Mouse (Mus musculus): ENCODE data around the gene Nfib.

- TF ChIP-seq CTCF (IDR thresholded peaks at IDR 0.05; ENCODE audit: borderline replicate concordance, insufficient read depth, low read depth, low read length): no peak
- TF ChIP-seq POLR2A (IDR thresholded peaks at IDR 0.05; ENCODE audit: borderline replicate concordance, insufficient read depth, low read length): no peak
Measured at GRCm38 (mm10) chr4:82519935-82520334, 185.6 kb downstream of the Nfib start.
